Mouse (Mus musculus) kidney, adult 2 months (tissue): ENCODE data around the gene Ift172.

ENCODE experiments used
- CTCF ChIP-seq: fragments of 200-500 bp; conservative IDR thresholded peaks from 2 replicates; pipeline ENCODE4 v1.5.1; 2011; ENCODE audit warnings: low read depth, mild to moderate bottlenecking, control low read depth, low read length, moderate library complexity, mixed read lengths; ENCODE audit not compliant: insufficient read depth, insufficient read length
- POLR2A ChIP-seq: fragments of 200-500 bp; IDR thresholded peaks from one replicate; pipeline ENCODE4 v1.6.1; 2011; ENCODE audit warnings: low read depth, low read length, control low read depth

DNA sequence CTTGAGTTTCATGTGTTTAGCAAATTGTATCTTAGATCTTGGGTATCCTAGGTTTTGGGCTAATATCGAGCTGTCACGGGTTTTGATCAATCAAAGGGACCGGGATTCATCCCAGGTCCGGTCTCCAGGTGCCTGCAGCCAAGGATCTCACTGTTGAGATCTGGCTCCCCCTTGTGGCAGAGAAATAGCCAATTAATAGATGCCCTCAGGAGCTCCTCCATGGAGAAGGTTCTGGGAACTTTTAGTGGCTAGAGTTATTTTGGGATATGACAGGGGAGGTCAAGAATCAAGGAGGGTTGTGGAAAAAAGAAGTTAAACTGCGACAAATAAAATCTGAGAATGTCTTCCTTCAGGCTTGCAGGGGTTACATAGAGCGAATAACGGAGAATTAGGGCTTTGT is 37.3 kb upstream of the Ift172 start:
- TF ChIP-seq CTCF, result peak; percentile 69
- no peak for TF ChIP-seq POLR2A
